Mouse (Mus musculus): ENCODE measurements around the gene Clic1.
"Not testable (repeated sequence)": the region's sequence is repeated elsewhere in the genome, so short reads cannot be mapped to it uniquely, and the experiment has no call there.

Gene Clic1

GRCm38 (mm10) chr17:35031272-35031671, 18.5 kb upstream of the Clic1 start:
- in situ Hi-C loops (cut with MboI; ENCODE audit: low pct_unique_long_range_greater_than_20kb in 1 of 2, low sequenced_read_pairs in 2 of 2, unreplicated experiment in 1 of 2), result no loop called here

- in situ Hi-C loops (cut with MboI; ENCODE audit: low pct_unique_long_range_greater_than_20kb in 1 of 2, low sequenced_read_pairs in 2 of 2, unreplicated experiment in 1 of 2), result no loop called here
These were observed 17.9 kb upstream of the Clic1 start for GRCm38 (mm10) chr17:35031880-35032279.

- in situ Hi-C loops (cut with MboI; ENCODE audit: low pct_unique_long_range_greater_than_20kb in 1 of 2, low sequenced_read_pairs in 2 of 2, unreplicated experiment in 1 of 2), result no loop called here
These were observed 17.4 kb upstream of the Clic1 start for GRCm38 (mm10) chr17:35032323-35032870.

- in situ Hi-C loops (cut with MboI; ENCODE audit: low pct_unique_long_range_greater_than_20kb in 1 of 2, low sequenced_read_pairs in 2 of 2, unreplicated experiment in 1 of 2), result not testable (repeated sequence)
These were observed 16.1 kb upstream of the Clic1 start for GRCm38 (mm10) chr17:35033703-35034102.

- in situ Hi-C loops (cut with MboI; ENCODE audit: low pct_unique_long_range_greater_than_20kb in 1 of 2, low sequenced_read_pairs in 2 of 2, unreplicated experiment in 1 of 2), result no loop called here
These were observed 14.9 kb upstream of the Clic1 start for GRCm38 (mm10) chr17:35034896-35035295.

- in situ Hi-C loops (cut with MboI; ENCODE audit: low pct_unique_long_range_greater_than_20kb in 1 of 2, low sequenced_read_pairs in 2 of 2, unreplicated experiment in 1 of 2), result no loop called here
These were observed 10.5 kb upstream of the Clic1 start for GRCm38 (mm10) chr17:35039121-35039873.

GRCm38 (mm10) chr17:35043794-35044193, 6.0 kb upstream of the Clic1 start:
- in situ Hi-C loops (cut with MboI; ENCODE audit: low pct_unique_long_range_greater_than_20kb in 1 of 2, low sequenced_read_pairs in 2 of 2, unreplicated experiment in 1 of 2), result no loop called here

- in situ Hi-C loops (cut with MboI; ENCODE audit: low pct_unique_long_range_greater_than_20kb in 1 of 2, low sequenced_read_pairs in 2 of 2, unreplicated experiment in 1 of 2), result no loop called here
These were observed 4.6 kb upstream of the Clic1 start for GRCm38 (mm10) chr17:35044904-35045806.

- in situ Hi-C loops (cut with MboI; ENCODE audit: low pct_unique_long_range_greater_than_20kb in 1 of 2, low sequenced_read_pairs in 2 of 2, unreplicated experiment in 1 of 2), result no loop called here
These were observed 3.7 kb upstream of the Clic1 start for GRCm38 (mm10) chr17:35045807-35046680.

GRCm38 (mm10) chr17:35046681-35047455, 2.9 kb upstream of the Clic1 start, which contains the start of gene Msh5:
Gene Msh5 (minus strand): TSS chr17:35046745.
- in situ Hi-C loops (cut with MboI; ENCODE audit: low pct_unique_long_range_greater_than_20kb in 1 of 2, low sequenced_read_pairs in 2 of 2, unreplicated experiment in 1 of 2), result no loop called here

GRCm38 (mm10) chr17:35047688-35048087, 2.1 kb upstream of the Clic1 start:
- in situ Hi-C loops (cut with MboI; ENCODE audit: low pct_unique_long_range_greater_than_20kb in 1 of 2, low sequenced_read_pairs in 2 of 2, unreplicated experiment in 1 of 2), result no loop called here

- in situ Hi-C loops (cut with MboI; ENCODE audit: low pct_unique_long_range_greater_than_20kb in 1 of 2, low sequenced_read_pairs in 2 of 2, unreplicated experiment in 1 of 2), result no loop called here
These were observed 1.4 kb upstream of the Clic1 start for GRCm38 (mm10) chr17:35048149-35048931.

GRCm38 (mm10) chr17:35048932-35049440, 780 bp upstream of the Clic1 start:
- in situ Hi-C loops (cut with MboI; ENCODE audit: low pct_unique_long_range_greater_than_20kb in 1 of 2, low sequenced_read_pairs in 2 of 2, unreplicated experiment in 1 of 2), result no loop called here

- in situ Hi-C loops (cut with MboI; ENCODE audit: low pct_unique_long_range_greater_than_20kb in 1 of 2, low sequenced_read_pairs in 2 of 2, unreplicated experiment in 1 of 2), result no loop called here
These were observed 472 bp downstream of the Clic1 start for GRCm38 (mm10) chr17:35050126-35050750.

GRCm38 (mm10) chr17:35051156-35052086, 1.7 kb downstream of the Clic1 start:
- in situ Hi-C loops (cut with MboI; ENCODE audit: low pct_unique_long_range_greater_than_20kb in 1 of 2, low sequenced_read_pairs in 2 of 2, unreplicated experiment in 1 of 2), result no loop called here

All from mouse embryonic stem cell (cell line).